Mouse (Mus musculus): ENCODE measurements around the gene Tmem186. TPM values are rescaled to one million over a fixed set of nuclear protein-coding genes. Genes with fewer than 3 reads are reported as not detected.

The Tmem186 gene
- polyA plus RNA-seq, 2 experiments: 6.5 to 7.9 TPM

- DNase-seq (ENCODE audit: low read depth in 3 of 3, low spot score in 3 of 3) (no peak), ATAC-seq (ENCODE audit: insufficient read depth) (no peak)
- WGBS (ENCODE audit: insufficient replicate concordance): 46% methylated on average over 11 of the region's 11 CpGs
- Histone ChIP-seq H3K4me3 (ENCODE audit: insufficient read depth in 1 of 2, low read depth in 2 of 2, low read length in 2 of 2) (no peak overlapping the region), H3K4me1 (replicated peaks; ENCODE audit: control insufficient read depth in 2 of 2, insufficient read depth in 2 of 2, low read length in 1 of 2) (peaks cover 19 to 23% of the 10 kb centered on the region in 2 experiments), H3K9me3 (ENCODE audit: control insufficient read depth, low read length) (no peaks in the 10 kb centered on the region), H3K9ac (replicated peaks) (peak overlapping the region; percentile 9; the same call in 1 of the 2 replicates), H3K36me3 (replicated peaks; ENCODE audit: control insufficient read depth, insufficient read depth, low read depth) (peaks cover 28% of the 10 kb centered on the region), H3K27ac (no peak overlapping the region), H3K4me2 (ENCODE audit: low read depth) (peak overlapping the region; percentile 91), H3K27me3 (ENCODE audit: control insufficient read depth, insufficient read depth, low read length) (no peaks in the 10 kb centered on the region)
- TF ChIP-seq CTCF (IDR thresholded peaks at IDR 0.05; ENCODE audit: low read depth) (no peak), EP300 (IDR thresholded peaks at IDR 0.05; ENCODE audit: low read depth) (no peak)
Observed at GRCm38 (mm10) chr16:8639466-8640191, 2.1 kb upstream of the Tmem186 start.

DNA sequence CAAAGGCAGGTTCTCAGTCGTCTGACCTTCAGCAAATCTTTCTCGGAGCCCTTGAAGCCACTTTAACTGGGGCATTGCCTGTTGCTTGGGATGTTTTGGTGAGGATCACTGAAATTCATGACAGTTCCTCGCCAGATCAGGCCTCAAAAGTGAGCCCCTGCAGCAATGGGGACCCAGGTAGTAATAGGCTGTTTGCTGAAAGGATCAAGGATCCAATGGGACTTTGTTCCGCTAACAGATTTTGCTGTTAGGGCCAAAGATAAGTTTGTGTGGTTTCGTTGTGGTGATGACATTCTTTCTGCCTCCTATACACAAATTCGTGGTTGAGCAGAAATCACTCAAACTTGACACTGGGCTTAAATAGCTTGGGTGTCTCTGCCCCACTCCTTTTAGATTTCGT is 619 bp upstream of the Tmem186 start:
- DNase-seq (ENCODE audit: low read depth in 3 of 3, low spot score in 3 of 3) (no peak), ATAC-seq (ENCODE audit: insufficient read depth) (no peak)
- peak overlapping the region; percentile 73 for H3K9ac ChIP-seq (replicated peaks)
- peak overlapping the region; percentile 79 for H3K27ac ChIP-seq
- WGBS (ENCODE audit: insufficient replicate concordance): 10% methylated on average over 7 of the region's 7 CpGs
- peak overlapping the region; percentile 91 for H3K4me2 ChIP-seq (ENCODE audit: low read depth)
- no peaks in the 10 kb centered on the region for H3K27me3 ChIP-seq (ENCODE audit: control insufficient read depth, insufficient read depth, low read length)
- H3K4me3 ChIP-seq (ENCODE audit: insufficient read depth in 1 of 2, low read depth in 2 of 2, low read length in 2 of 2): peak overlapping the region; percentile 78 to 94
- H3K4me1 ChIP-seq (replicated peaks; ENCODE audit: control insufficient read depth in 2 of 2, insufficient read depth in 2 of 2, low read length in 1 of 2): peaks cover 19 to 23% of the 10 kb centered on the region in 2 experiments
- H3K36me3 ChIP-seq (replicated peaks; ENCODE audit: control insufficient read depth, insufficient read depth, low read depth): peaks cover 19% of the 10 kb centered on the region
- TF ChIP-seq CTCF (IDR thresholded peaks at IDR 0.05; ENCODE audit: low read depth) (no peak), EP300 (IDR thresholded peaks at IDR 0.05; ENCODE audit: low read depth) (no peak)
- no peaks in the 10 kb centered on the region for H3K9me3 ChIP-seq (ENCODE audit: control insufficient read depth, low read length)

DNA sequence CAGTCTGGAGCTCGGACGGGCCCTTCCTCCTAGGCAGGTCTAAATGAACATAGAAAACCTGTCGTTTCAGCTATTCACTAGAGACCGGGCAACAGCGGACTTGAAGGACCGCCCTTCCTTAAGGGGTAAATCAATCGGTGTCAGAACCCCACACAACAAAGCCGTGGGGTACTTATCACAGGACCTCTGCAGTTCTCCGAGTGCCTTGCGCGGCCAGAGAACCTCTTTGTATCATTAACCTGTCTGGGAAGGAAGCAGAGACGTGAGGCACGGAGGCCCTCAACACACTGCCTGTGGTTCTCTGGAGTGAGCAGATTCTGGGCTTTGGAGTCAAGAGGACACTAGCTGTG is 670 bp downstream of the Tmem186 start:
- TF ChIP-seq CTCF (IDR thresholded peaks at IDR 0.05; ENCODE audit: low read depth) (no peak), EP300 (IDR thresholded peaks at IDR 0.05; ENCODE audit: low read depth) (no peak)
- H3K9me3 ChIP-seq (ENCODE audit: control insufficient read depth, low read length): no peaks in the 10 kb centered on the region
- DNase-seq (ENCODE audit: low read depth in 3 of 3, low spot score in 3 of 3) (no peak), ATAC-seq (ENCODE audit: insufficient read depth) (peak; percentile 29; the same call in 1 of the 2 replicates)
- peak overlapping the region; percentile 78 to 94 for H3K4me3 ChIP-seq (ENCODE audit: insufficient read depth in 1 of 2, low read depth in 2 of 2, low read length in 2 of 2)
- H3K27ac ChIP-seq: peak overlapping the region; percentile 79
- H3K4me2 ChIP-seq (ENCODE audit: low read depth): peak overlapping the region; percentile 91
- no peaks in the 10 kb centered on the region for H3K27me3 ChIP-seq (ENCODE audit: control insufficient read depth, insufficient read depth, low read length)
- H3K36me3 ChIP-seq (replicated peaks; ENCODE audit: control insufficient read depth, insufficient read depth, low read depth): peaks cover 14% of the 10 kb centered on the region
- 0% methylated on average over 13 of the region's 13 CpGs for WGBS (ENCODE audit: insufficient replicate concordance)
- H3K9ac ChIP-seq (replicated peaks): peak overlapping the region; percentile 73
- peaks cover 19 to 23% of the 10 kb centered on the region in 2 experiments for H3K4me1 ChIP-seq (replicated peaks; ENCODE audit: control insufficient read depth in 2 of 2, insufficient read depth in 2 of 2, low read length in 1 of 2)

DNA sequence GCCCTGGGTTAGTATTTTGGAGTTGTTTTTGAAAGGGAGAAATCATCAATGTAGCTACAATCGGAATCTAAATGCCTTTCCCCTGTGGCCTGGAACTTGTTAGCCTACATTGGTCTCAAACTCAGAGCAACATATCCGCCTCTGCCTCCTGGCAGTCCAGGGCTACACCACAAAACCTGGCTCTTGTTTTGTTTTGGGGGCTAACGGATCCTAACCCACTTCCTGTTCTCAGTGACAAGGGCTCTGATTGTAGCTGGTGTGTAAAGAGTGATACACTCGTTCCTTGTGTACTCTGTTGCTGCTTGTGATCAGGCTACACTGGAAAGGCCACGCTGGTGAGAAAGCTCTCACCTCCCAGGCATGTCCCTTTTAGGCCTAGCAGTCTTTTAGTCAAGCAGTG is 6.1 kb downstream of the Tmem186 start:
- peaks cover 3 to 6% of the 10 kb centered on the region in 2 experiments; a peak in 1 of 4 replicates for H3K4me1 ChIP-seq (replicated peaks; ENCODE audit: control insufficient read depth in 2 of 2, insufficient read depth in 2 of 2, low read length in 1 of 2)
- no peak overlapping the region for H3K4me2 ChIP-seq (ENCODE audit: low read depth)
- TF ChIP-seq CTCF (IDR thresholded peaks at IDR 0.05; ENCODE audit: low read depth) (no peak), EP300 (IDR thresholded peaks at IDR 0.05; ENCODE audit: low read depth) (no peak)
- H3K36me3 ChIP-seq (replicated peaks; ENCODE audit: control insufficient read depth, insufficient read depth, low read depth): peaks cover 20% of the 10 kb centered on the region
- H3K27me3 ChIP-seq (ENCODE audit: control insufficient read depth, insufficient read depth, low read length): no peaks in the 10 kb centered on the region
- H3K4me3 ChIP-seq (ENCODE audit: insufficient read depth in 1 of 2, low read depth in 2 of 2, low read length in 2 of 2): no peak overlapping the region
- no peak overlapping the region for H3K27ac ChIP-seq
- WGBS (ENCODE audit: insufficient replicate concordance): 42% methylated on average over 5 of the region's 5 CpGs
- no peaks in the 10 kb centered on the region for H3K9me3 ChIP-seq (ENCODE audit: control insufficient read depth, low read length)
- no peak overlapping the region for H3K9ac ChIP-seq (replicated peaks)
- ATAC-seq (ENCODE audit: insufficient read depth): no peak
- no peak for DNase-seq (ENCODE audit: low read depth in 3 of 3, low spot score in 3 of 3)

DNA sequence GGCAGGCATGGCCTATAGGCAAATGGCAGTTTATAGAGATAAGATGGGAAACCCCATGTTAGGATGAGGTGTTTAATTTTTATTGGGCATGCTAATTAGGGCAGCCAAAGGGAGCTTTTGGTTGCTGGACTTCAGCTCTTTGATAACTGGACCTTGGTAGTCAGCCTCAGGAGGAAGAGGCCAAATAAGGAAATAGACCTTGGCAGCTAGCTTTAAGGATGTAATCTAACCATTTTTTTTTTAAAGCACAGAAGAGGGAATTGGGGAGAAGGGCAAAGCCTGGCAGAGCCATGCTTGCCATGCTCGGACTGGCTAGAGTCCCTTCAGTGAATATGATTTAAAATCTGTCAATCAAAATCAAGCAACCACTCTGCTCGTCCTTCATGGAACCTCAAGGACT is 7.1 kb downstream of the Tmem186 start:
- Histone ChIP-seq H3K27ac (no peak overlapping the region), H3K4me2 (ENCODE audit: low read depth) (no peak overlapping the region), H3K4me3 (ENCODE audit: insufficient read depth in 1 of 2, low read depth in 2 of 2, low read length in 2 of 2) (no peak overlapping the region), H3K9ac (replicated peaks) (no peak overlapping the region), H3K4me1 (replicated peaks; ENCODE audit: control insufficient read depth in 2 of 2, insufficient read depth in 2 of 2, low read length in 1 of 2) (no peaks in the 10 kb centered on the region), H3K9me3 (ENCODE audit: control insufficient read depth, low read length) (no peaks in the 10 kb centered on the region), H3K27me3 (ENCODE audit: control insufficient read depth, insufficient read depth, low read length) (no peaks in the 10 kb centered on the region), H3K36me3 (replicated peaks; ENCODE audit: control insufficient read depth, insufficient read depth, low read depth) (peaks cover 14% of the 10 kb centered on the region)
- TF ChIP-seq EP300 (IDR thresholded peaks at IDR 0.05; ENCODE audit: low read depth) (no peak), CTCF (IDR thresholded peaks at IDR 0.05; ENCODE audit: low read depth) (no peak)
- ATAC-seq (ENCODE audit: insufficient read depth): no peak
- whole genome bisulfite sequencing (ENCODE audit: insufficient replicate concordance): 69% methylated on average over 2 of the region's 2 CpGs
- DNase-seq (ENCODE audit: low read depth in 3 of 3, low spot score in 3 of 3): no peak
